ENCODE assay signal across 17 mouse cellular contexts in the genomic region with DNA sequence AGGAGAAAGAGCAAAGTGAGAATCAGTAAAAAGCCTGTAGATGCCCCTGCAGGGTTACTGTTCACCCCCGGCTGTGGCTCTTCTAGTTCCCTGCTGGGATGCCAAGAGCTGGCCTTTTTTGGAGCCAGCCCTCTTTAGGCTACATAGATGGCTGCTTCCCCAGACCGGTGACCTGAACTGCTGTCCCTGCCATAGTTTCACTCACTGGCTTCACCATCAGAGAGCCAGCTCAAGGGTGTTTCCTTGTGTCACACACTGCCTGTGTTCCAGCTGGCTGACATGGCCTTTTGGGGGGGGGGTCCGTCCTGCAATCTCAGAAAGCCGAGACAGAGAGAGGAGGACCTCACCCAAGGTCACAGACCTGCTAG. TPM values are rescaled to one million over a fixed set of nuclear protein-coding genes. Genes with fewer than 3 reads are reported as not detected.
DNase-seq lines count a peak whose midpoint lies in the region; ATAC-seq lines count a peak whose summit lies in the region.
"Had no signal": no experiment of that assay in that cellular context is flagged by ENCODE, and none has a peak within 500 bp of the region (broad histone marks: within the 10 kb centered on the region; RNA-seq: fewer than 3 reads in every experiment).

No protein-coding gene starts in this region.

- H3K27ac ChIP-seq in hindbrain, embryonic 10.5 days: peak overlapping the region; percentile 62; the same call in 1 of the 2 replicates
- H3K27ac ChIP-seq in hindbrain, embryonic 16.5 days (ENCODE audit: low read depth, low read length): no peak overlapping the region; the same call in 1 of the 2 replicates
- peak overlapping the region; percentile 30 for H3K27ac ChIP-seq in embryonic facial prominence, embryonic 10.5 days (replicated peaks)
- peak overlapping the region; percentile 60; the same call in 1 of the 2 replicates for H3K27ac ChIP-seq in heart, embryonic 10.5 days
- H3K27ac ChIP-seq: forebrain, embryonic 12.5 days; kidney, postnatal 0 days; left cerebral cortex, adult 2 months; limb, embryonic 13.5 days; liver, embryonic 15.5 days had no signal

- ATAC-seq in hindbrain, embryonic 16.5 days: no peak
- ATAC-seq: intestine, postnatal 0 days; midbrain, embryonic 16.5 days had no signal

- WGBS in hindbrain, embryonic 10.5 days: 50% methylated on average over 4 of the region's 4 CpGs
- 44% methylated on average over 4 of the region's 4 CpGs for WGBS in hindbrain, embryonic 16.5 days
- WGBS in embryonic facial prominence, embryonic 10.5 days: 62% methylated on average over 4 of the region's 4 CpGs
- 42% methylated on average over 4 of the region's 4 CpGs for WGBS in heart, embryonic 10.5 days

- H3K27me3 ChIP-seq in hindbrain, embryonic 10.5 days (ENCODE audit: insufficient read depth, poor library complexity, severe bottlenecking): no peaks in the 10 kb centered on the region
- H3K27me3 ChIP-seq in hindbrain, embryonic 16.5 days (replicated peaks; ENCODE audit: control insufficient read depth, insufficient read depth, low read length): no peaks in the 10 kb centered on the region
- H3K27me3 ChIP-seq in embryonic facial prominence, embryonic 10.5 days (replicated peaks; ENCODE audit: low read depth, poor library complexity, severe bottlenecking): no peaks in the 10 kb centered on the region
- H3K27me3 ChIP-seq in heart, embryonic 10.5 days (ENCODE audit: insufficient read depth, poor library complexity, severe bottlenecking): no peaks in the 10 kb centered on the region
- H3K27me3 ChIP-seq: forebrain, embryonic 12.5 days; limb, embryonic 13.5 days; liver, embryonic 15.5 days had no signal

- intact Hi-C loops in heart, postnatal 14 days (cut with DNase I): loop anchor here (2.0 kb wide), 1 partner anchor 41 kb away; no protein-coding TSS in a partner anchor
- intact Hi-C loops in left cerebral cortex, postnatal 4 days (cut with DNase I): no loop called here

- H3K9ac ChIP-seq in hindbrain, embryonic 16.5 days (ENCODE audit: low read depth, low read length): no peak overlapping the region
- H3K9ac ChIP-seq: forebrain, embryonic 12.5 days; limb, embryonic 13.5 days; liver, embryonic 15.5 days had no signal

- no peak overlapping the region for H3K4me3 ChIP-seq in hindbrain, embryonic 10.5 days
- no peak overlapping the region for H3K4me3 ChIP-seq in hindbrain, embryonic 16.5 days (ENCODE audit: low read length)
- H3K4me3 ChIP-seq in embryonic facial prominence, embryonic 10.5 days: no peak overlapping the region
- H3K4me3 ChIP-seq in heart, embryonic 10.5 days: no peak overlapping the region
- H3K4me3 ChIP-seq: forebrain, embryonic 12.5 days; left cerebral cortex, adult 2 months; limb, embryonic 13.5 days; liver, embryonic 15.5 days had no signal

- H3K4me2 ChIP-seq in hindbrain, embryonic 16.5 days (ENCODE audit: low read length): no peak overlapping the region
- H3K4me2 ChIP-seq: forebrain, embryonic 12.5 days; limb, embryonic 13.5 days; liver, embryonic 15.5 days had no signal

- H3K9me3 ChIP-seq in hindbrain, embryonic 10.5 days: no peaks in the 10 kb centered on the region
- no peaks in the 10 kb centered on the region for H3K9me3 ChIP-seq in hindbrain, embryonic 16.5 days (ENCODE audit: control insufficient read depth, low read length)
- no peaks in the 10 kb centered on the region for H3K9me3 ChIP-seq in embryonic facial prominence, embryonic 10.5 days
- no peaks in the 10 kb centered on the region for H3K9me3 ChIP-seq in heart, embryonic 10.5 days
- H3K9me3 ChIP-seq: forebrain, embryonic 12.5 days; limb, embryonic 13.5 days; liver, embryonic 15.5 days had no signal

- no peak for DNase-seq in hindbrain, embryonic 10.5 days (ENCODE audit: low spot score)
- DNase-seq in embryonic facial prominence, embryonic 10.5 days (ENCODE audit: low spot score): no peak
- no peak for DNase-seq in heart, embryonic 10.5 days (ENCODE audit: low spot score)
- DNase-seq in heart, postnatal 14 days: peak; percentile 31 to 32
- no peak for DNase-seq in left cerebral cortex, postnatal 4 days
- no peak for DNase-seq in left cerebral cortex, adult 18-20 months (ENCODE audit: low spot score in 2 of 2)
- no peak for DNase-seq in thymus, postnatal 36 days
- DNase-seq: right cerebral cortex, postnatal 25 days; thymus, postnatal 25 days had no signal

- 0 out of 2 replicates have a peak, but pooled peaks cover 4% of the 10 kb centered on the region for H3K36me3 ChIP-seq in hindbrain, embryonic 10.5 days
- peaks cover 7% of the 10 kb centered on the region for H3K36me3 ChIP-seq in hindbrain, embryonic 16.5 days (ENCODE audit: control insufficient read depth, insufficient read depth, low read length)
- H3K36me3 ChIP-seq in embryonic facial prominence, embryonic 10.5 days (replicated peaks): peaks cover 7% of the 10 kb centered on the region; the same call in 1 of the 2 replicates
- peaks cover 11% of the 10 kb centered on the region for H3K36me3 ChIP-seq in heart, embryonic 10.5 days
- H3K36me3 ChIP-seq: forebrain, embryonic 12.5 days; liver, embryonic 15.5 days had no signal

- peaks cover 12% of the 10 kb centered on the region for H3K4me1 ChIP-seq in hindbrain, embryonic 10.5 days (replicated peaks)
- H3K4me1 ChIP-seq in hindbrain, embryonic 16.5 days (ENCODE audit: control insufficient read depth, insufficient read depth, low read depth, low read length): peaks cover 16% of the 10 kb centered on the region
- peaks cover 46% of the 10 kb centered on the region for H3K4me1 ChIP-seq in embryonic facial prominence, embryonic 10.5 days
- H3K4me1 ChIP-seq in heart, embryonic 10.5 days: peaks cover 38% of the 10 kb centered on the region
- H3K4me1 ChIP-seq: limb, embryonic 13.5 days; liver, embryonic 15.5 days had no signal

RNA-seq across cellular contexts. Expression of a gene that starts 42.7 kb away (rescaled TPM):
- 0.25 TPM in 1 of 2 replicates, not detected in the other for polyA plus RNA-seq in hindbrain, embryonic 10.5 days (2016; fragmentation: Nextera tagmentation; extraction: Ambion mirVana)
- 0.26 and 0.56 TPM in 2 replicates for polyA plus RNA-seq in hindbrain, embryonic 16.5 days (2015; fragmentation: Nextera tagmentation; extraction: Ambion mirVana)
- 0.15 and 0.48 TPM in 2 replicates for polyA plus RNA-seq in embryonic facial prominence, embryonic 10.5 days (2016; fragmentation: Nextera tagmentation; extraction: Ambion mirVana)
- polyA plus RNA-seq in heart, embryonic 10.5 days (2016; fragmentation: Nextera tagmentation; extraction: Ambion mirVana): 0.63 and 0.68 TPM in 2 replicates
- 10 to 100 TPM; 15.6 to 20.0 TPM for total RNA-seq in heart, postnatal 14 days (2021)
- 10 to 100 TPM; 16.4 to 19.1 TPM for total RNA-seq in left cerebral cortex, postnatal 4 days (2021)
- 10 to 100 TPM; 74.8 to 77.6 TPM for total RNA-seq in left cerebral cortex, adult 18-20 months (2021)

RNA-seq across cellular contexts. Expression of a gene that starts 44.9 kb away (rescaled TPM):
- polyA plus RNA-seq in hindbrain, embryonic 10.5 days (2016; fragmentation: Nextera tagmentation; extraction: Ambion mirVana): 2.2 and 2.5 TPM in 2 replicates
- polyA plus RNA-seq in hindbrain, embryonic 16.5 days (2015; fragmentation: Nextera tagmentation; extraction: Ambion mirVana): 1.2 and 1.3 TPM in 2 replicates
- polyA plus RNA-seq in embryonic facial prominence, embryonic 10.5 days (2016; fragmentation: Nextera tagmentation; extraction: Ambion mirVana): 2.4 and 2.6 TPM in 2 replicates
- 4.7 and 7.1 TPM in 2 replicates for polyA plus RNA-seq in heart, embryonic 10.5 days (2016; fragmentation: Nextera tagmentation; extraction: Ambion mirVana)
- 1 to 10 TPM; 1.1 to 1.2 TPM for total RNA-seq in heart, postnatal 14 days (2021)
- under 1 TPM in 1 of 2 experiments, not detected in 1; 0.50 TPM for total RNA-seq in left cerebral cortex, postnatal 4 days (2021)
- total RNA-seq in left cerebral cortex, adult 18-20 months (2021): under 1 TPM; 0.40 to 0.73 TPM

Comparison
In these comparisons a context has a peak if more than half of its experiments do, and no peak if none do; other contexts are left out.
1. DNase-seq: peak in heart, postnatal 14 days (2 of 2); none in hindbrain, embryonic 10.5 days (single experiment), embryonic facial prominence, embryonic 10.5 days (single experiment), heart, embryonic 10.5 days (single experiment), left cerebral cortex, postnatal 4 days (single experiment), left cerebral cortex, adult 18-20 months (0 of 2) and thymus, postnatal 36 days (0 of 2).